Mouse (Mus musculus) spleen, adult 2 months (tissue): ENCODE measurements around the gene Arel1. TPM values are rescaled to one million over a fixed set of nuclear protein-coding genes. Genes with fewer than 3 reads are reported as not detected.

Experiments used
- DNase-seq, 2 experiments: peaks; one replicate each; pipeline versions ENCODE4 v3.0.0 to v3.0.0-alpha.2; 2012 to 2021; ENCODE audit warnings: low spot score in 2 of 2, low read depth in 1 of 2
- H3K27ac ChIP-seq: fragments of 200-500 bp; 2 replicates; pipeline ENCODE4 v1.5.1; 2012; ENCODE audit warnings: low read length, inconsistent platforms; ENCODE audit not compliant: insufficient read depth
- H3K27me3 ChIP-seq: fragments of 200-500 bp; 2 replicates; pipeline ENCODE4 v1.6.1; 2012; ENCODE audit warnings: mild to moderate bottlenecking, moderate library complexity, low read length, inconsistent platforms; ENCODE audit not compliant: control insufficient read depth, insufficient read depth
- H3K36me3 ChIP-seq: fragments of 200-500 bp; 2 replicates; pipeline ENCODE4 v1.6.1; 2012; ENCODE audit warnings: mild to moderate bottlenecking, low read length, inconsistent platforms; ENCODE audit not compliant: control insufficient read depth, insufficient read depth
- H3K4me1 ChIP-seq: fragments of 200-500 bp; 2 replicates; pipeline ENCODE4 v1.6.1; 2011; ENCODE audit warnings: inconsistent platforms; ENCODE audit not compliant: control insufficient read depth, insufficient read depth, insufficient read length
- H3K4me3 ChIP-seq: fragments of 200-500 bp; 2 replicates; pipeline ENCODE4 v1.5.1; 2011; ENCODE audit warnings: mild to moderate bottlenecking, inconsistent platforms; ENCODE audit not compliant: insufficient read depth, insufficient read length; ENCODE audit errors: extremely low read depth
- CTCF ChIP-seq: fragments of 200-500 bp; IDR thresholded peaks from 2 replicates; pipeline ENCODE4 v1.5.1; 2011; ENCODE audit warnings: mild to moderate bottlenecking, inconsistent platforms; ENCODE audit not compliant: insufficient read depth, insufficient read length, insufficient replicate concordance; ENCODE audit errors: extremely low read depth
- POLR2A ChIP-seq: fragments of 200-500 bp; IDR thresholded peaks from 2 replicates; pipeline ENCODE4 v1.6.1; 2011; ENCODE audit warnings: low read depth, low read length, inconsistent platforms
- WGBS: fragments of 180-500 bp; shearing (Covaris S2); methylation state at CpG from one replicate; pipeline ENCODE4 v1.1.7; 2018; 5-methylcytosine and 5-hydroxymethylcytosine counted together
- polyA plus RNA-seq: library from polyadenylated mRNA; depleted of rRNA; stranded (reverse); fragments of >200 nt; gene quantifications from 2 replicates; pipeline ENCODE4 v1.2.3, GENCODE M21; 2012; rRNA removed

Gene Arel1
- polyA plus RNA-seq, 1 experiment = 24.6 TPM

GRCm38 (mm10) chr12:84873434-84873833, 97.3 kb downstream of the Arel1 start:
- peak; percentile 54; the same call in 1 of the 2 replicates for TF ChIP-seq CTCF
- TF ChIP-seq POLR2A = no peak
- WGBS = 3% methylated on average over 3 of the region's 3 CpGs
- no peaks in the 10 kb centered on the region; the same call in 1 of the 2 replicates for H3K4me1 ChIP-seq
- DNase-seq = no peak
- H3K4me3 ChIP-seq = no peak overlapping the region
- H3K27ac ChIP-seq = no peak overlapping the region
- no peaks in the 10 kb centered on the region for H3K36me3 ChIP-seq
- peaks cover 12% of the 10 kb centered on the region; the same call in 1 of the 2 replicates for H3K27me3 ChIP-seq

- TF ChIP-seq POLR2A (no peak), CTCF (no peak)
- Histone ChIP-seq H3K4me1 (no peaks in the 10 kb centered on the region; the same call in 1 of the 2 replicates), H3K27ac (no peak overlapping the region), H3K27me3 (peaks cover 12% of the 10 kb centered on the region; the same call in 1 of the 2 replicates), H3K36me3 (no peaks in the 10 kb centered on the region), H3K4me3 (no peak overlapping the region)
- no peak for DNase-seq
- WGBS = 77% methylated on average over 2 of the region's 2 CpGs
These were observed 98.4 kb downstream of the Arel1 start for GRCm38 (mm10) chr12:84872310-84872709.

Other genes starting within 250 kb of the Arel1 start
- gene Npc2, start 197.7 kb downstream of the Arel1 start, polyA plus RNA-seq = 140 and 155 TPM in 2 replicates
- gene Isca2, start 197.6 kb downstream of the Arel1 start, polyA plus RNA-seq = 26.7 and 28.8 TPM in 2 replicates
- 20.1 and 25.4 TPM in 2 replicates for gene Ltbp2, start 94.4 kb downstream of the Arel1 start, polyA plus RNA-seq
- 20.9 and 22.7 TPM in 2 replicates for gene Fcf1, start within 50 bp of the Arel1 start, polyA plus RNA-seq
- gene Ylpm1, start 25.4 kb upstream of the Arel1 start, polyA plus RNA-seq = 14.2 and 15.5 TPM in 2 replicates
- gene Prox2, start 139.9 kb upstream of the Arel1 start, polyA plus RNA-seq = 1.8 and 2.6 TPM in 2 replicates
- gene Dlst, start 139.9 kb upstream of the Arel1 start, polyA plus RNA-seq = 49.5 and 54.6 TPM in 2 replicates
- gene Rps6kl1, start 180.4 kb upstream of the Arel1 start, polyA plus RNA-seq = 0.53 and 0.63 TPM in 2 replicates
- 0.46 and 0.84 TPM in 2 replicates for gene Pgf, start 206.9 kb upstream of the Arel1 start, polyA plus RNA-seq
- 90.6 and 110 TPM in 2 replicates for gene Eif2b2, start 248.6 kb upstream of the Arel1 start, polyA plus RNA-seq